Mouse (Mus musculus): Measurements from ENCODE around the gene Zfp90. TPM values are rescaled to one million over a fixed set of nuclear protein-coding genes. Genes with fewer than 3 reads are reported as not detected.

Zfp90 gene
- polyA plus RNA-seq, 1 experiment = 3.9 TPM

- Histone ChIP-seq H3ac (ENCODE audit: control insufficient read depth, insufficient read length) (no peak overlapping the region), H3K4me2 (ENCODE audit: low read depth) (peak overlapping the region; percentile 63), H3K36me3 (ENCODE audit: control insufficient read depth, insufficient read depth) (no peaks in the 10 kb centered on the region), H3K27me3 (ENCODE audit: control insufficient read depth, insufficient read depth, insufficient read length) (no peaks in the 10 kb centered on the region), H3K79me2 (ENCODE audit: control insufficient read depth, insufficient read depth) (no peaks in the 10 kb centered on the region), H3K4me3 (no peak overlapping the region)
- TF ChIP-seq TCF12 (IDR thresholded peaks at IDR 0.05; ENCODE audit: insufficient read depth, poor library complexity, severe bottlenecking) (no peak), REST (IDR thresholded peaks at IDR 0.05; ENCODE audit: insufficient read depth, insufficient read length) (no peak), MAX (IDR thresholded peaks at IDR 0.05; ENCODE audit: low read depth) (no peak), CEBPB (IDR thresholded peaks at IDR 0.05; ENCODE audit: insufficient read depth, poor library complexity, severe bottlenecking) (no peak), MYOD1 (IDR thresholded peaks at IDR 0.05; ENCODE audit: control insufficient read depth in 1 of 3, insufficient read length in 2 of 3, low read depth in 2 of 3) (no peak), TCF3 (IDR thresholded peaks at IDR 0.05; ENCODE audit: insufficient read length, low read depth) (no peak), E2F4 (IDR thresholded peaks at IDR 0.05; ENCODE audit: insufficient read depth) (no peak), MYOG (IDR thresholded peaks at IDR 0.05; ENCODE audit: control insufficient read depth in 1 of 3, insufficient read depth in 1 of 3, insufficient read length in 2 of 3, low read depth in 2 of 3) (no peak), POLR2A (IDR thresholded peaks at IDR 0.05; ENCODE audit: insufficient read length, low read depth) (no peak), SRF (IDR thresholded peaks at IDR 0.05; ENCODE audit: control insufficient read depth, insufficient read length, low read depth) (no peak), POLR2AphosphoS2 (IDR thresholded peaks at IDR 0.05; ENCODE audit: insufficient read length, low read depth) (no peak), USF1 (IDR thresholded peaks at IDR 0.05; ENCODE audit: low read depth) (no peak)
Measured at GRCm38 (mm10) chr8:106399694-106400093, 15.4 kb upstream of the Zfp90 start.

- Histone ChIP-seq H3K4me2 (ENCODE audit: low read depth) (peak overlapping the region; percentile 63), H3ac (ENCODE audit: control insufficient read depth, insufficient read length) (no peak overlapping the region), H3K4me3 (no peak overlapping the region), H3K27me3 (ENCODE audit: control insufficient read depth, insufficient read depth, insufficient read length) (no peaks in the 10 kb centered on the region), H3K36me3 (ENCODE audit: control insufficient read depth, insufficient read depth) (no peaks in the 10 kb centered on the region), H3K79me2 (ENCODE audit: control insufficient read depth, insufficient read depth) (no peaks in the 10 kb centered on the region)
- TF ChIP-seq MAX (IDR thresholded peaks at IDR 0.05; ENCODE audit: low read depth) (no peak), E2F4 (IDR thresholded peaks at IDR 0.05; ENCODE audit: insufficient read depth) (no peak), REST (IDR thresholded peaks at IDR 0.05; ENCODE audit: insufficient read depth, insufficient read length) (no peak), POLR2AphosphoS2 (IDR thresholded peaks at IDR 0.05; ENCODE audit: insufficient read length, low read depth) (no peak), CEBPB (IDR thresholded peaks at IDR 0.05; ENCODE audit: insufficient read depth, poor library complexity, severe bottlenecking) (no peak), MYOD1 (IDR thresholded peaks at IDR 0.05; ENCODE audit: control insufficient read depth in 1 of 3, insufficient read length in 2 of 3, low read depth in 2 of 3) (no peak), TCF3 (IDR thresholded peaks at IDR 0.05; ENCODE audit: insufficient read length, low read depth) (no peak)
Measured at GRCm38 (mm10) chr8:106400181-106400580, 14.9 kb upstream of the Zfp90 start.

GRCm38 (mm10) chr8:106403246-106403933 lies 11.7 kb upstream of the Zfp90 start:
- H3K4me3 ChIP-seq = no peak overlapping the region
- no peaks in the 10 kb centered on the region for H3K79me2 ChIP-seq (ENCODE audit: control insufficient read depth, insufficient read depth)
- H3K4me2 ChIP-seq (ENCODE audit: low read depth) = no peak overlapping the region
- H3K36me3 ChIP-seq (ENCODE audit: control insufficient read depth, insufficient read depth) = no peaks in the 10 kb centered on the region
- no peak overlapping the region for H3ac ChIP-seq (ENCODE audit: control insufficient read depth, insufficient read length)
- TF ChIP-seq TCF3 (IDR thresholded peaks at IDR 0.05; ENCODE audit: insufficient read length, low read depth) = no peak
- TF ChIP-seq MYOD1 (IDR thresholded peaks at IDR 0.05; ENCODE audit: control insufficient read depth in 1 of 3, insufficient read length in 2 of 3, low read depth in 2 of 3) = no peak
- TF ChIP-seq E2F4 (IDR thresholded peaks at IDR 0.05; ENCODE audit: insufficient read depth) = no peak
- TF ChIP-seq MYOG (IDR thresholded peaks at IDR 0.05; ENCODE audit: control insufficient read depth in 1 of 3, insufficient read depth in 1 of 3, insufficient read length in 2 of 3, low read depth in 2 of 3) = no peak
- TF ChIP-seq USF1 (IDR thresholded peaks at IDR 0.05; ENCODE audit: low read depth) = no peak
- no peak for TF ChIP-seq SRF (IDR thresholded peaks at IDR 0.05; ENCODE audit: control insufficient read depth, insufficient read length, low read depth)
- no peak for TF ChIP-seq TCF12 (IDR thresholded peaks at IDR 0.05; ENCODE audit: insufficient read depth, poor library complexity, severe bottlenecking)
- no peak for TF ChIP-seq REST (IDR thresholded peaks at IDR 0.05; ENCODE audit: insufficient read depth, insufficient read length)
- TF ChIP-seq CEBPB (IDR thresholded peaks at IDR 0.05; ENCODE audit: insufficient read depth, poor library complexity, severe bottlenecking) = no peak
- no peak for TF ChIP-seq POLR2AphosphoS2 (IDR thresholded peaks at IDR 0.05; ENCODE audit: insufficient read length, low read depth)
- no peak for TF ChIP-seq MAX (IDR thresholded peaks at IDR 0.05; ENCODE audit: low read depth)
- TF ChIP-seq POLR2A (IDR thresholded peaks at IDR 0.05; ENCODE audit: insufficient read length, low read depth) = no peak
- H3K27me3 ChIP-seq (ENCODE audit: control insufficient read depth, insufficient read depth, insufficient read length) = no peaks in the 10 kb centered on the region

GRCm38 (mm10) chr8:106404825-106405224 lies 10.3 kb upstream of the Zfp90 start:
- Histone ChIP-seq H3K27me3 (ENCODE audit: control insufficient read depth, insufficient read depth, insufficient read length) (no peaks in the 10 kb centered on the region), H3K79me2 (ENCODE audit: control insufficient read depth, insufficient read depth) (no peaks in the 10 kb centered on the region), H3K4me3 (no peak overlapping the region), H3ac (ENCODE audit: control insufficient read depth, insufficient read length) (no peak overlapping the region), H3K4me2 (ENCODE audit: low read depth) (no peak overlapping the region), H3K36me3 (ENCODE audit: control insufficient read depth, insufficient read depth) (no peaks in the 10 kb centered on the region)
- TF ChIP-seq CEBPB (IDR thresholded peaks at IDR 0.05; ENCODE audit: insufficient read depth, poor library complexity, severe bottlenecking) (no peak), POLR2A (IDR thresholded peaks at IDR 0.05; ENCODE audit: insufficient read length, low read depth) (no peak), MYOD1 (IDR thresholded peaks at IDR 0.05; ENCODE audit: control insufficient read depth in 1 of 3, insufficient read length in 2 of 3, low read depth in 2 of 3) (no peak)

GRCm38 (mm10) chr8:106405810-106406209 lies 9.3 kb upstream of the Zfp90 start:
- Histone ChIP-seq H3K27me3 (ENCODE audit: control insufficient read depth, insufficient read depth, insufficient read length) (no peaks in the 10 kb centered on the region), H3ac (ENCODE audit: control insufficient read depth, insufficient read length) (no peak overlapping the region), H3K36me3 (ENCODE audit: control insufficient read depth, insufficient read depth) (no peaks in the 10 kb centered on the region), H3K4me2 (ENCODE audit: low read depth) (no peak overlapping the region), H3K79me2 (ENCODE audit: control insufficient read depth, insufficient read depth) (no peaks in the 10 kb centered on the region), H3K4me3 (no peak overlapping the region)
- TF ChIP-seq REST (IDR thresholded peaks at IDR 0.05; ENCODE audit: insufficient read depth, insufficient read length) = no peak
- TF ChIP-seq MYOD1 (IDR thresholded peaks at IDR 0.05; ENCODE audit: control insufficient read depth in 1 of 3, insufficient read length in 2 of 3, low read depth in 2 of 3) = no peak
- TF ChIP-seq MYOG (IDR thresholded peaks at IDR 0.05; ENCODE audit: control insufficient read depth in 1 of 3, insufficient read depth in 1 of 3, insufficient read length in 2 of 3, low read depth in 2 of 3) = no peak
- no peak for TF ChIP-seq E2F4 (IDR thresholded peaks at IDR 0.05; ENCODE audit: insufficient read depth)
- no peak for TF ChIP-seq CEBPB (IDR thresholded peaks at IDR 0.05; ENCODE audit: insufficient read depth, poor library complexity, severe bottlenecking)
- TF ChIP-seq TCF3 (IDR thresholded peaks at IDR 0.05; ENCODE audit: insufficient read length, low read depth) = no peak
- no peak for TF ChIP-seq POLR2A (IDR thresholded peaks at IDR 0.05; ENCODE audit: insufficient read length, low read depth)
- no peak for TF ChIP-seq USF1 (IDR thresholded peaks at IDR 0.05; ENCODE audit: low read depth)

Data from myocyte (in vitro differentiated cells).